Mouse (Mus musculus) midbrain, embryonic 13.5 days (tissue): ENCODE results near the gene Asphd2. TPM values are rescaled to one million over a fixed set of nuclear protein-coding genes. Genes with fewer than 3 reads are reported as not detected.

ENCODE experiments used
- ATAC-seq: fragments of 200-750 bp; cut with Nextera tagmentation; 2 replicates; pipeline ENCODE4 v1.8.0; 2017; ENCODE audit warnings: mild to moderate bottlenecking, moderate TSS enrichment, moderate library complexity
- H3K27ac ChIP-seq: fragments of 300-500 bp; sonication (generic); 2 replicates; pipeline ENCODE4 v1.5.1; 2015; ENCODE audit warnings: inconsistent platforms, mild to moderate bottlenecking, moderate library complexity
- H3K27me3 ChIP-seq: fragments of 300-500 bp; sonication (generic); 2 replicates; pipeline ENCODE4 v1.6.1; 2015; ENCODE audit warnings: mild to moderate bottlenecking, inconsistent platforms
- H3K36me3 ChIP-seq: fragments of 300-500 bp; sonication (generic); 2 replicates; pipeline ENCODE4 v1.6.1; 2015; ENCODE audit warnings: mild to moderate bottlenecking, inconsistent platforms
- H3K4me1 ChIP-seq: fragments of 300-500 bp; sonication (generic); replicated peaks from 2 replicates; pipeline ENCODE4 v1.6.1; 2015; ENCODE audit warnings: inconsistent platforms
- H3K4me2 ChIP-seq: fragments of 300-500 bp; sonication (generic); replicated peaks from 2 replicates; pipeline ENCODE4 v1.6.1; 2015; ENCODE audit warnings: moderate library complexity, mild to moderate bottlenecking, inconsistent platforms
- H3K4me3 ChIP-seq: fragments of 300-500 bp; sonication (generic); replicated peaks from 2 replicates; pipeline ENCODE4 v1.5.1; 2015; ENCODE audit warnings: mild to moderate bottlenecking, inconsistent platforms
- H3K9ac ChIP-seq: fragments of 300-500 bp; sonication (generic); replicated peaks from 2 replicates; pipeline ENCODE4 v1.6.1; 2015; ENCODE audit warnings: mild to moderate bottlenecking, inconsistent platforms
- H3K9me3 ChIP-seq: fragments of 300-500 bp; sonication (generic); 2 replicates; pipeline ENCODE4 v1.6.1; 2016; ENCODE audit warnings: mild to moderate bottlenecking, inconsistent platforms
- WGBS: fragments of 180-500 bp; shearing (Covaris S2); methylation state at CpG from one replicate; pipeline ENCODE4 v1.1.7; 2015; 5-methylcytosine and 5-hydroxymethylcytosine counted together
- polyA plus RNA-seq: library from polyadenylated mRNA; unstranded; fragments of >200 nt; fragmentation: Nextera tagmentation; extraction: Ambion mirVana; gene quantifications from 2 replicates; pipeline ENCODE4 v1.2.1, GENCODE M21; 2015

Asphd2 gene
- polyA plus RNA-seq, 1 experiment from 2014 or later = 47.6 TPM

- Histone ChIP-seq H3K9me3 (no peaks in the 10 kb centered on the region), H3K9ac (no peak overlapping the region), H3K4me1 (peaks cover 52% of the 10 kb centered on the region), H3K4me3 (no peak overlapping the region), H3K36me3 (peaks cover 65% of the 10 kb centered on the region), H3K4me2 (no peak overlapping the region), H3K27ac (no peak overlapping the region), H3K27me3 (0 out of 2 replicates have a peak, but pooled peaks cover 3% of the 10 kb centered on the region)
- no peak for ATAC-seq
- 81% methylated on average over 10 of the region's 10 CpGs for WGBS
Measured at GRCm38 (mm10) chr5:112368666-112369065, 26.0 kb downstream of the Asphd2 start.

GRCm38 (mm10) chr5:112367929-112368328, 26.7 kb downstream of the Asphd2 start:
- 0 out of 2 replicates have a peak, but pooled peaks cover 3% of the 10 kb centered on the region for H3K27me3 ChIP-seq
- H3K4me3 ChIP-seq = no peak overlapping the region
- H3K4me1 ChIP-seq = peaks cover 45% of the 10 kb centered on the region
- ATAC-seq = no peak
- WGBS = 91% methylated on average over 12 of the region's 12 CpGs
- no peak overlapping the region for H3K27ac ChIP-seq
- H3K4me2 ChIP-seq = no peak overlapping the region
- no peak overlapping the region for H3K9ac ChIP-seq
- H3K9me3 ChIP-seq = no peaks in the 10 kb centered on the region
- peaks cover 71% of the 10 kb centered on the region for H3K36me3 ChIP-seq

GRCm38 (mm10) chr5:112367338-112367737, 27.3 kb downstream of the Asphd2 start:
- no peak overlapping the region for H3K4me2 ChIP-seq
- no peak overlapping the region for H3K9ac ChIP-seq
- H3K27ac ChIP-seq = no peak overlapping the region
- ATAC-seq = no peak
- peaks cover 77% of the 10 kb centered on the region for H3K36me3 ChIP-seq
- H3K4me1 ChIP-seq = peaks cover 39% of the 10 kb centered on the region
- WGBS = 92% methylated on average over 4 of the region's 4 CpGs
- no peak overlapping the region for H3K4me3 ChIP-seq
- H3K27me3 ChIP-seq = 0 out of 2 replicates have a peak, but pooled peaks cover 3% of the 10 kb centered on the region
- H3K9me3 ChIP-seq = no peaks in the 10 kb centered on the region

- ATAC-seq = no peak
- H3K27me3 ChIP-seq = 0 out of 2 replicates have a peak, but pooled peaks cover 3% of the 10 kb centered on the region
- peaks cover 34% of the 10 kb centered on the region for H3K4me1 ChIP-seq
- no peaks in the 10 kb centered on the region for H3K9me3 ChIP-seq
- no peak overlapping the region for H3K27ac ChIP-seq
- H3K4me3 ChIP-seq = no peak overlapping the region
- H3K4me2 ChIP-seq = no peak overlapping the region
- peaks cover 81% of the 10 kb centered on the region for H3K36me3 ChIP-seq
- 98% methylated on average over 6 of the region's 6 CpGs for WGBS
- no peak overlapping the region for H3K9ac ChIP-seq
Measured at GRCm38 (mm10) chr5:112366879-112367278, 27.8 kb downstream of the Asphd2 start.

- Histone ChIP-seq H3K36me3 (peaks cover 65% of the 10 kb centered on the region), H3K4me3 (no peak overlapping the region), H3K4me2 (no peak overlapping the region), H3K27ac (no peak overlapping the region), H3K9ac (no peak overlapping the region), H3K4me1 (peaks cover 9% of the 10 kb centered on the region), H3K9me3 (no peaks in the 10 kb centered on the region), H3K27me3 (0 out of 2 replicates have a peak, but pooled peaks cover 3% of the 10 kb centered on the region)
- WGBS = 64% methylated on average over 10 of the region's 10 CpGs
- ATAC-seq = peak; percentile 43; the same call in 1 of the 2 replicates
Measured at GRCm38 (mm10) chr5:112364184-112364797, 30.4 kb downstream of the Asphd2 start.

GRCm38 (mm10) chr5:112360077-112360476, 34.6 kb downstream of the Asphd2 start:
- H3K9me3 ChIP-seq = no peaks in the 10 kb centered on the region
- H3K9ac ChIP-seq = no peak overlapping the region
- H3K27ac ChIP-seq = no peak overlapping the region
- H3K4me2 ChIP-seq = no peak overlapping the region
- peaks cover 72% of the 10 kb centered on the region for H3K36me3 ChIP-seq
- 98% methylated on average over 3 of the region's 3 CpGs for WGBS
- ATAC-seq = no peak
- H3K4me1 ChIP-seq = no peaks in the 10 kb centered on the region
- no peaks in the 10 kb centered on the region for H3K27me3 ChIP-seq
- no peak overlapping the region for H3K4me3 ChIP-seq

GRCm38 (mm10) chr5:112359520-112359919, 35.1 kb downstream of the Asphd2 start:
- no peaks in the 10 kb centered on the region for H3K9me3 ChIP-seq

GRCm38 (mm10) chr5:112356322-112356721, 38.3 kb downstream of the Asphd2 start:
- H3K4me3 ChIP-seq = no peak overlapping the region
- H3K4me1 ChIP-seq = no peaks in the 10 kb centered on the region
- ATAC-seq = no peak
- H3K27me3 ChIP-seq = no peaks in the 10 kb centered on the region
- H3K9me3 ChIP-seq = no peaks in the 10 kb centered on the region
- H3K36me3 ChIP-seq = peaks cover 72% of the 10 kb centered on the region
- WGBS = 92% methylated on average over 9 of the region's 9 CpGs
- H3K4me2 ChIP-seq = no peak overlapping the region
- H3K27ac ChIP-seq = no peak overlapping the region
- no peak overlapping the region for H3K9ac ChIP-seq

More at GRCm38 (mm10) chr5:112359520-112359919, 35.1 kb downstream of the Asphd2 start:
- 95% methylated on average over 4 of the region's 4 CpGs for WGBS
- H3K36me3 ChIP-seq = peaks cover 72% of the 10 kb centered on the region
- no peaks in the 10 kb centered on the region for H3K4me1 ChIP-seq
- H3K9ac ChIP-seq = no peak overlapping the region
- no peak for ATAC-seq
- no peak overlapping the region for H3K4me3 ChIP-seq
- no peaks in the 10 kb centered on the region for H3K27me3 ChIP-seq
- H3K27ac ChIP-seq = no peak overlapping the region
- no peak overlapping the region for H3K4me2 ChIP-seq

- ATAC-seq = no peak
- Histone ChIP-seq H3K4me1 (no peaks in the 10 kb centered on the region), H3K27me3 (no peaks in the 10 kb centered on the region), H3K4me2 (no peak within 1 kb of the TSS), H3K9me3 (no peaks in the 10 kb centered on the region), H3K36me3 (peaks cover 76% of the 10 kb centered on the region), H3K27ac (no peak within 1 kb of the TSS), H3K9ac (no peak within 1 kb of the TSS), H3K4me3 (no peak within 1 kb of the TSS)
- 67% methylated on average over 13 of the region's 13 CpGs for WGBS
Measured at GRCm38 (mm10) chr5:112355910-112356309, 38.8 kb downstream of the Asphd2 start, which contains the start of gene Gm6583. Gene Gm6583, minus strand, starts transcription at chr5:112356033.

GRCm38 (mm10) chr5:112355493-112355892, 39.2 kb downstream of the Asphd2 start:
- 88% methylated on average over 6 of the region's 6 CpGs for WGBS
- H3K4me1 ChIP-seq = no peaks in the 10 kb centered on the region
- no peak overlapping the region for H3K9ac ChIP-seq
- no peak overlapping the region for H3K27ac ChIP-seq
- ATAC-seq = no peak
- H3K4me3 ChIP-seq = no peak overlapping the region
- no peaks in the 10 kb centered on the region for H3K9me3 ChIP-seq
- H3K27me3 ChIP-seq = no peaks in the 10 kb centered on the region
- H3K36me3 ChIP-seq = peaks cover 80% of the 10 kb centered on the region
- H3K4me2 ChIP-seq = no peak overlapping the region

GRCm38 (mm10) chr5:112349169-112349568, 45.5 kb downstream of the Asphd2 start:
- no peak overlapping the region for H3K9ac ChIP-seq
- no peak overlapping the region for H3K4me3 ChIP-seq
- peaks cover 22% of the 10 kb centered on the region for H3K4me1 ChIP-seq
- no peaks in the 10 kb centered on the region for H3K9me3 ChIP-seq
- no peak for ATAC-seq
- H3K27me3 ChIP-seq = no peaks in the 10 kb centered on the region
- H3K4me2 ChIP-seq = no peak overlapping the region
- H3K36me3 ChIP-seq = peaks cover 71% of the 10 kb centered on the region
- H3K27ac ChIP-seq = no peak overlapping the region
- 95% methylated on average over 8 of the region's 8 CpGs for WGBS

- Histone ChIP-seq H3K27me3 (no peaks in the 10 kb centered on the region), H3K9me3 (no peaks in the 10 kb centered on the region), H3K4me3 (no peak overlapping the region), H3K9ac (peak overlapping the region; percentile 51), H3K4me2 (no peak overlapping the region; the same call in 1 of the 2 replicates), H3K36me3 (peaks cover 47% of the 10 kb centered on the region), H3K27ac (no peak overlapping the region), H3K4me1 (peaks cover 43% of the 10 kb centered on the region)
- WGBS = 89% methylated on average over 16 of the region's 16 CpGs
- ATAC-seq = no peak
Measured at GRCm38 (mm10) chr5:112346211-112346965, 48.3 kb downstream of the Asphd2 start.
